ENCODE assay signal across 31 mouse cellular contexts in genomic region chr16:60668771-60669170, GRCm38 (mm10).
DNase-seq lines count a peak whose midpoint lies in the region; ATAC-seq and TF ChIP-seq lines count a peak whose summit lies in the region.
"Had no signal": no experiment of that assay in that cellular context is flagged by ENCODE, and none has a peak within 500 bp of the region (broad histone marks: within the 10 kb centered on the region; RNA-seq: fewer than 3 reads in every experiment).

No protein-coding gene starts in this region.

- H3K27me3 ChIP-seq in embryonic facial prominence, embryonic 14.5 days (replicated peaks; ENCODE audit: control insufficient read depth, insufficient read depth, low read length), result no peaks in the 10 kb centered on the region
- no peaks in the 10 kb centered on the region for H3K27me3 ChIP-seq in embryonic facial prominence, embryonic 10.5 days (replicated peaks; ENCODE audit: low read depth, poor library complexity, severe bottlenecking)
- no peaks in the 10 kb centered on the region for H3K27me3 ChIP-seq in hindbrain, embryonic 12.5 days
- no peaks in the 10 kb centered on the region for H3K27me3 ChIP-seq in hindbrain, embryonic 16.5 days (replicated peaks; ENCODE audit: control insufficient read depth, insufficient read depth, low read length)
- H3K27me3 ChIP-seq: CH12.LX; embryonic facial prominence, embryonic 12.5 days; forebrain, embryonic 13.5 days; heart, embryonic 12.5 days; heart, embryonic 15.5 days had no signal

- no peak overlapping the region for H3K4me3 ChIP-seq in embryonic facial prominence, embryonic 14.5 days (ENCODE audit: low read depth, low read length)
- no peak overlapping the region for H3K4me3 ChIP-seq in embryonic facial prominence, embryonic 10.5 days
- no peak overlapping the region for H3K4me3 ChIP-seq in hindbrain, embryonic 12.5 days
- no peak overlapping the region for H3K4me3 ChIP-seq in hindbrain, embryonic 16.5 days (ENCODE audit: low read length)
- H3K4me3 ChIP-seq in layer of hippocampus, adult 2 months, result no peak overlapping the region
- H3K4me3 ChIP-seq: embryonic facial prominence, embryonic 12.5 days; erythroblast, embryonic 14.5 days; forebrain, embryonic 13.5 days; gastrocnemius, adult 2 months; heart, embryonic 12.5 days; heart, embryonic 15.5 days had no signal

- H3K9me3 ChIP-seq in embryonic facial prominence, embryonic 14.5 days (ENCODE audit: control insufficient read depth, low read length), result no peaks in the 10 kb centered on the region
- H3K9me3 ChIP-seq in embryonic facial prominence, embryonic 10.5 days, result no peaks in the 10 kb centered on the region
- no peaks in the 10 kb centered on the region for H3K9me3 ChIP-seq in hindbrain, embryonic 12.5 days (replicated peaks)
- no peaks in the 10 kb centered on the region for H3K9me3 ChIP-seq in hindbrain, embryonic 16.5 days (ENCODE audit: control insufficient read depth, low read length)
- H3K9me3 ChIP-seq: embryonic facial prominence, embryonic 12.5 days; forebrain, embryonic 13.5 days; G1E; heart, embryonic 12.5 days; heart, embryonic 15.5 days had no signal

- H3K9ac ChIP-seq in embryonic facial prominence, embryonic 14.5 days (ENCODE audit: low read depth, low read length), result no peak overlapping the region
- no peak overlapping the region for H3K9ac ChIP-seq in hindbrain, embryonic 12.5 days
- H3K9ac ChIP-seq in hindbrain, embryonic 16.5 days (ENCODE audit: low read depth, low read length), result no peak overlapping the region
- H3K9ac ChIP-seq: embryonic facial prominence, embryonic 12.5 days; forebrain, embryonic 13.5 days; heart, embryonic 12.5 days; heart, embryonic 15.5 days; hindbrain, embryonic 14.5 days had no signal

- H3K4me1 ChIP-seq in embryonic facial prominence, embryonic 14.5 days (ENCODE audit: control insufficient read depth, insufficient read depth, low read length), result no peaks in the 10 kb centered on the region
- H3K4me1 ChIP-seq in embryonic facial prominence, embryonic 10.5 days, result no peaks in the 10 kb centered on the region
- H3K4me1 ChIP-seq in hindbrain, embryonic 12.5 days, result no peaks in the 10 kb centered on the region
- H3K4me1 ChIP-seq in hindbrain, embryonic 16.5 days (ENCODE audit: control insufficient read depth, insufficient read depth, low read depth, low read length), result no peaks in the 10 kb centered on the region
- H3K4me1 ChIP-seq: embryonic facial prominence, embryonic 12.5 days; forebrain, embryonic 13.5 days; heart, embryonic 12.5 days; heart, embryonic 15.5 days had no signal

- ATAC-seq in embryonic facial prominence, embryonic 14.5 days (ENCODE audit: low read depth), result no peak; the same call in 1 of the 2 replicates
- peak; percentile 63 for ATAC-seq in hindbrain, embryonic 12.5 days (ENCODE audit: low FRiP score)
- no peak for ATAC-seq in hindbrain, embryonic 16.5 days
- ATAC-seq: forebrain, embryonic 13.5 days; forebrain, embryonic 16.5 days; intestine, postnatal 0 days; Patski had no signal

- peak; percentile 1 for DNase-seq in embryonic facial prominence, embryonic 14.5 days (ENCODE audit: low spot score)
- no peak for DNase-seq in embryonic facial prominence, embryonic 10.5 days (ENCODE audit: low spot score)
- peak; percentile 16 for DNase-seq in brain, embryonic 14.5 days (ENCODE audit: low read depth)
- DNase-seq in retina, embryonic 14.5 days (ENCODE audit: low spot score), result peak; percentile 25
- DNase-seq in layer of hippocampus, adult 2 months (ENCODE audit: low spot score in 2 of 2), result no peak
- DNase-seq: adrenal gland, postnatal 10 days; adrenal gland, postnatal 36 days; B cell, adult 2 months; cerebellum, adult 11 months; cerebellum, adult 2 months; cerebellum, adult 9-11 months; cerebellum, postnatal 25 days; embryo, embryonic 11 days; gastrocnemius, adult 2 months; gastrocnemius, postnatal 14 days; heart, adult 18-20 months; heart, postnatal 10 days; heart, postnatal 36 days had no signal

- H3K4me2 ChIP-seq in embryonic facial prominence, embryonic 14.5 days (ENCODE audit: low read depth, low read length), result no peak overlapping the region
- H3K4me2 ChIP-seq in hindbrain, embryonic 12.5 days (replicated peaks), result no peak overlapping the region
- H3K4me2 ChIP-seq in hindbrain, embryonic 16.5 days (ENCODE audit: low read length), result no peak overlapping the region
- H3K4me2 ChIP-seq: embryonic facial prominence, embryonic 12.5 days; forebrain, embryonic 13.5 days; heart, embryonic 12.5 days; heart, embryonic 15.5 days; hindbrain, embryonic 14.5 days had no signal

- no peaks in the 10 kb centered on the region for H3K36me3 ChIP-seq in embryonic facial prominence, embryonic 14.5 days (ENCODE audit: control insufficient read depth, insufficient read depth, low read length)
- H3K36me3 ChIP-seq in embryonic facial prominence, embryonic 10.5 days (replicated peaks), result no peaks in the 10 kb centered on the region
- H3K36me3 ChIP-seq in hindbrain, embryonic 12.5 days, result no peaks in the 10 kb centered on the region
- H3K36me3 ChIP-seq in hindbrain, embryonic 16.5 days (ENCODE audit: control insufficient read depth, insufficient read depth, low read length), result no peaks in the 10 kb centered on the region
- H3K36me3 ChIP-seq: embryonic facial prominence, embryonic 12.5 days; G1E; heart, embryonic 12.5 days; heart, embryonic 15.5 days had no signal

- TF ChIP-seq CTCF in brain, embryonic 14.5 days (IDR thresholded peaks at IDR 0.05; ENCODE audit: borderline replicate concordance, extremely low read depth, insufficient read depth, insufficient read length), result no peak
- no peak for TF ChIP-seq CTCF in layer of hippocampus, adult 2 months (conservative IDR thresholded peaks at IDR 0.05)

- WGBS in embryonic facial prominence, embryonic 14.5 days, result 36% methylated on average over 1 of the region's 1 CpGs
- 52% methylated on average over 1 of the region's 1 CpGs for WGBS in embryonic facial prominence, embryonic 10.5 days
- WGBS in hindbrain, embryonic 12.5 days, result 25% methylated on average over 1 of the region's 1 CpGs
- 19% methylated on average over 1 of the region's 1 CpGs for WGBS in hindbrain, embryonic 16.5 days

- no peak for TF ChIP-seq POLR2A in brain, embryonic 14.5 days (IDR thresholded peaks at IDR 0.05; ENCODE audit: borderline replicate concordance, extremely low read depth, insufficient read depth, insufficient read length, poor library complexity, severe bottlenecking)

- no peak overlapping the region for H3K27ac ChIP-seq in embryonic facial prominence, embryonic 14.5 days (replicated peaks; ENCODE audit: low read depth, low read length)
- H3K27ac ChIP-seq in embryonic facial prominence, embryonic 10.5 days (replicated peaks), result no peak overlapping the region
- no peak overlapping the region for H3K27ac ChIP-seq in hindbrain, embryonic 12.5 days
- no peak overlapping the region for H3K27ac ChIP-seq in hindbrain, embryonic 16.5 days (ENCODE audit: low read depth, low read length)
- no peak overlapping the region for H3K27ac ChIP-seq in layer of hippocampus, adult 2 months
- H3K27ac ChIP-seq: embryonic facial prominence, embryonic 12.5 days; forebrain, embryonic 13.5 days; gastrocnemius, adult 2 months; heart, embryonic 15.5 days; hindbrain, embryonic 14.5 days had no signal

Comparison
In these comparisons a context has a peak if more than half of its experiments do, and no peak if none do; other contexts are left out.
1. DNase-seq: peak in embryonic facial prominence, embryonic 14.5 days (single experiment), brain, embryonic 14.5 days (single experiment) and retina, embryonic 14.5 days (single experiment); none in embryonic facial prominence, embryonic 10.5 days (single experiment) and layer of hippocampus, adult 2 months (0 of 2).